Mouse (Mus musculus): Measurements from ENCODE around the gene Orai3. TPM values are rescaled to one million over a fixed set of nuclear protein-coding genes. Genes with fewer than 3 reads are reported as not detected.
"Not testable (repeated sequence)": the region's sequence is repeated elsewhere in the genome, so short reads cannot be mapped to it uniquely, and the experiment has no call there.

Orai3 gene
- polyA plus RNA-seq (2012; rRNA removed): 17.9 and 21.3 TPM in 2 replicates

- WGBS: under 1% methylated on average over 24 of the region's 24 CpGs
- peaks cover 9% of the 10 kb centered on the region for H3K4me1 ChIP-seq (ENCODE audit: control insufficient read depth, insufficient read depth, insufficient read length, low read length)
- H3K27me3 ChIP-seq (ENCODE audit: control insufficient read depth, insufficient read depth, low read length): no peaks in the 10 kb centered on the region
- peak within 1 kb of the TSS; percentile 79 for H3K4me3 ChIP-seq (ENCODE audit: low read depth, low read length)
- TF ChIP-seq CTCF (IDR thresholded peaks at IDR 0.05; ENCODE audit: extremely low read depth, insufficient read length, insufficient replicate concordance, low read depth, low read length) (no peak), POLR2A (IDR thresholded peaks at IDR 0.05; ENCODE audit: low read depth, low read length) (peak; percentile 77)
- peak within 1 kb of the TSS; percentile 76 for H3K27ac ChIP-seq (ENCODE audit: insufficient read depth, low read depth, low read length)
- peaks cover 9% of the 10 kb centered on the region; the same call in 1 of the 2 replicates for H3K36me3 ChIP-seq (ENCODE audit: control insufficient read depth, insufficient read depth, low read length)
Observed at GRCm38 (mm10) chr7:127769651-127770038, at the start of gene Orai3. Orai3 (plus strand) TSS chr7:127769815.

- H3K36me3 ChIP-seq (ENCODE audit: control insufficient read depth, insufficient read depth, low read length): no peaks in the 10 kb centered on the region
- H3K27ac ChIP-seq (ENCODE audit: insufficient read depth, low read depth, low read length): no peak overlapping the region
- H3K27me3 ChIP-seq (ENCODE audit: control insufficient read depth, insufficient read depth, low read length): no peaks in the 10 kb centered on the region
- TF ChIP-seq POLR2A (IDR thresholded peaks at IDR 0.05; ENCODE audit: low read depth, low read length) (no peak), CTCF (IDR thresholded peaks at IDR 0.05; ENCODE audit: extremely low read depth, insufficient read length, insufficient replicate concordance, low read depth, low read length) (no peak)
- WGBS: 86% methylated on average over 2 of the region's 2 CpGs
- H3K4me3 ChIP-seq (ENCODE audit: low read depth, low read length): no peak overlapping the region
- peaks cover 5% of the 10 kb centered on the region; the same call in 1 of the 2 replicates for H3K4me1 ChIP-seq (ENCODE audit: control insufficient read depth, insufficient read depth, insufficient read length, low read length)
Observed at GRCm38 (mm10) chr7:127725490-127725889, 44.1 kb upstream of the Orai3 start.

GRCm38 (mm10) chr7:127725924-127726323 is 43.7 kb upstream of the Orai3 start:
- TF ChIP-seq POLR2A (IDR thresholded peaks at IDR 0.05; ENCODE audit: low read depth, low read length) (no peak), CTCF (IDR thresholded peaks at IDR 0.05; ENCODE audit: extremely low read depth, insufficient read length, insufficient replicate concordance, low read depth, low read length) (no peak)
- 72% methylated on average over 6 of the region's 6 CpGs for WGBS
- Histone ChIP-seq H3K36me3 (ENCODE audit: control insufficient read depth, insufficient read depth, low read length) (no peaks in the 10 kb centered on the region), H3K27ac (ENCODE audit: insufficient read depth, low read depth, low read length) (no peak overlapping the region), H3K4me3 (ENCODE audit: low read depth, low read length) (no peak overlapping the region), H3K4me1 (ENCODE audit: control insufficient read depth, insufficient read depth, insufficient read length, low read length) (peaks cover 5% of the 10 kb centered on the region; the same call in 1 of the 2 replicates), H3K27me3 (ENCODE audit: control insufficient read depth, insufficient read depth, low read length) (no peaks in the 10 kb centered on the region)

GRCm38 (mm10) chr7:127727898-127728297 is 41.7 kb upstream of the Orai3 start:
- TF ChIP-seq POLR2A (IDR thresholded peaks at IDR 0.05; ENCODE audit: low read depth, low read length) (no peak), CTCF (IDR thresholded peaks at IDR 0.05; ENCODE audit: extremely low read depth, insufficient read length, insufficient replicate concordance, low read depth, low read length) (no peak)
- no peaks in the 10 kb centered on the region for H3K27me3 ChIP-seq (ENCODE audit: control insufficient read depth, insufficient read depth, low read length)
- no peaks in the 10 kb centered on the region for H3K36me3 ChIP-seq (ENCODE audit: control insufficient read depth, insufficient read depth, low read length)
- H3K4me3 ChIP-seq (ENCODE audit: low read depth, low read length): no peak overlapping the region
- H3K4me1 ChIP-seq (ENCODE audit: control insufficient read depth, insufficient read depth, insufficient read length, low read length): peaks cover 5% of the 10 kb centered on the region; the same call in 1 of the 2 replicates
- WGBS: 86% methylated on average over 7 of the region's 7 CpGs
- no peak overlapping the region for H3K27ac ChIP-seq (ENCODE audit: insufficient read depth, low read depth, low read length)

- H3K27ac ChIP-seq (ENCODE audit: insufficient read depth, low read depth, low read length): peak overlapping the region; percentile 18; the same call in 1 of the 2 replicates
- no peaks in the 10 kb centered on the region for H3K27me3 ChIP-seq (ENCODE audit: control insufficient read depth, insufficient read depth, low read length)
- no peak for TF ChIP-seq POLR2A (IDR thresholded peaks at IDR 0.05; ENCODE audit: low read depth, low read length)
- no peak overlapping the region for H3K4me3 ChIP-seq (ENCODE audit: low read depth, low read length)
- WGBS: 50% methylated on average over 4 of the region's 4 CpGs
- no peaks in the 10 kb centered on the region for H3K36me3 ChIP-seq (ENCODE audit: control insufficient read depth, insufficient read depth, low read length)
- peaks cover 5% of the 10 kb centered on the region; the same call in 1 of the 2 replicates for H3K4me1 ChIP-seq (ENCODE audit: control insufficient read depth, insufficient read depth, insufficient read length, low read length)
Observed at GRCm38 (mm10) chr7:127730170-127730569, 39.4 kb upstream of the Orai3 start.

- H3K4me3 ChIP-seq (ENCODE audit: low read depth, low read length); H3K27me3 ChIP-seq (ENCODE audit: control insufficient read depth, insufficient read depth, low read length); H3K36me3 ChIP-seq (ENCODE audit: control insufficient read depth, insufficient read depth, low read length); H3K27ac ChIP-seq (ENCODE audit: insufficient read depth, low read depth, low read length); H3K4me1 ChIP-seq (ENCODE audit: control insufficient read depth, insufficient read depth, insufficient read length, low read length): not testable (repeated sequence)
- 63% methylated on average over 1 of the region's 5 CpGs for WGBS
Observed at GRCm38 (mm10) chr7:127732066-127732465, 37.5 kb upstream of the Orai3 start, which contains the start of gene Ctf2. Ctf2 (minus strand) TSS chr7:127732166.

GRCm38 (mm10) chr7:127744366-127745045 is 25.1 kb upstream of the Orai3 start, which contains the start of gene Fbxl19:
Fbxl19 (plus strand) TSS chr7:127744543.
- H3K36me3 ChIP-seq (ENCODE audit: control insufficient read depth, insufficient read depth, low read length): peaks cover 3% of the 10 kb centered on the region; the same call in 1 of the 2 replicates
- H3K27ac ChIP-seq (ENCODE audit: insufficient read depth, low read depth, low read length): peak within 1 kb of the TSS; percentile 73
- TF ChIP-seq POLR2A (IDR thresholded peaks at IDR 0.05; ENCODE audit: low read depth, low read length) (no peak), CTCF (IDR thresholded peaks at IDR 0.05; ENCODE audit: extremely low read depth, insufficient read length, insufficient replicate concordance, low read depth, low read length) (peak; percentile 64; the same call in 1 of the 2 replicates)
- under 1% methylated on average over 26 of the region's 26 CpGs for WGBS
- no peaks in the 10 kb centered on the region for H3K27me3 ChIP-seq (ENCODE audit: control insufficient read depth, insufficient read depth, low read length)
- H3K4me1 ChIP-seq (ENCODE audit: control insufficient read depth, insufficient read depth, insufficient read length, low read length): peaks cover 4% of the 10 kb centered on the region; the same call in 1 of the 2 replicates
- peak within 1 kb of the TSS; percentile 96 for H3K4me3 ChIP-seq (ENCODE audit: low read depth, low read length)

All from small intestine, adult 2 months (tissue).